ENCODE assay signal across 7 mouse cellular contexts in genomic region chr1:81316403-81316994, GRCm38 (mm10).
DNase-seq lines count a peak whose midpoint lies in the region; ATAC-seq and TF ChIP-seq lines count a peak whose summit lies in the region.

No protein-coding gene starts in this region.

- no peak for TF ChIP-seq POLR2A in spleen, adult 2 months (IDR thresholded peaks at IDR 0.05; ENCODE audit: low read depth, low read length)

- H3K4me1 ChIP-seq in forebrain, embryonic 15.5 days, result peaks cover 5% of the 10 kb centered on the region; the same call in 1 of the 2 replicates
- H3K4me1 ChIP-seq in hindbrain, embryonic 15.5 days (replicated peaks), result peaks cover 7% of the 10 kb centered on the region
- H3K4me1 ChIP-seq in spleen, adult 2 months (ENCODE audit: control insufficient read depth, insufficient read depth, insufficient read length), result no peaks in the 10 kb centered on the region

- H3K9ac ChIP-seq in forebrain, embryonic 15.5 days (replicated peaks), result no peak overlapping the region
- H3K9ac ChIP-seq in hindbrain, embryonic 15.5 days, result no peak overlapping the region

- H3K9me3 ChIP-seq in forebrain, embryonic 15.5 days, result no peaks in the 10 kb centered on the region
- H3K9me3 ChIP-seq in hindbrain, embryonic 15.5 days, result no peaks in the 10 kb centered on the region

- DNase-seq in Muller cell, postnatal 12 days (ENCODE audit: inconsistent ontology term), result peak; percentile 43
- peak; percentile 4 for DNase-seq in c-Kit-positive CD71-positive TER-119-positive erythroid progenitor cells, embryonic 14.5 days (ENCODE audit: low spot score)
- peak; percentile 71 to 74 for DNase-seq in left cerebral cortex, adult 2 months (ENCODE audit: extremely low spot score in 1 of 2, low spot score in 2 of 2)
- DNase-seq in mesoderm, embryonic 11.5 days (ENCODE audit: low read depth, low spot score), result peak; percentile 81
- peak in 1 of 2 experiments; percentile 28 for DNase-seq in spleen, adult 2 months (ENCODE audit: low read depth in 1 of 2, low spot score in 2 of 2)

- H3K36me3 ChIP-seq in forebrain, embryonic 15.5 days, result no peaks in the 10 kb centered on the region
- no peaks in the 10 kb centered on the region for H3K36me3 ChIP-seq in hindbrain, embryonic 15.5 days
- no peaks in the 10 kb centered on the region for H3K36me3 ChIP-seq in spleen, adult 2 months (ENCODE audit: control insufficient read depth, insufficient read depth, low read length)

- H3K4me3 ChIP-seq in forebrain, embryonic 15.5 days, result no peak overlapping the region
- H3K4me3 ChIP-seq in hindbrain, embryonic 15.5 days, result no peak overlapping the region
- no peak overlapping the region for H3K4me3 ChIP-seq in left cerebral cortex, adult 2 months
- H3K4me3 ChIP-seq in spleen, adult 2 months (ENCODE audit: extremely low read depth, insufficient read depth, insufficient read length), result no peak overlapping the region

- 0 out of 2 replicates have a peak overlapping the region, but pooled peaks have one; percentile 6 for H3K27ac ChIP-seq in forebrain, embryonic 15.5 days (replicated peaks)
- peak overlapping the region; percentile 45; the same call in 1 of the 2 replicates for H3K27ac ChIP-seq in hindbrain, embryonic 15.5 days (replicated peaks)
- H3K27ac ChIP-seq in left cerebral cortex, adult 2 months, result peak overlapping the region; percentile 69
- H3K27ac ChIP-seq in spleen, adult 2 months (ENCODE audit: insufficient read depth, low read length), result no peak overlapping the region

- intact Hi-C loops in left cerebral cortex, adult 2 months (cut with DNase I), result loop anchor here (1.0 to 5.0 kb wide), 3 partner anchors 201 to 1326 kb away; no protein-coding TSS in a partner anchor

- TF ChIP-seq CTCF in left cerebral cortex, adult 2 months (IDR thresholded peaks at IDR 0.05), result peak; percentile 96
- TF ChIP-seq CTCF in spleen, adult 2 months (IDR thresholded peaks at IDR 0.05; ENCODE audit: extremely low read depth, insufficient read depth, insufficient read length, insufficient replicate concordance), result peak; percentile 46; the same call in 1 of the 2 replicates

- no peaks in the 10 kb centered on the region for H3K27me3 ChIP-seq in forebrain, embryonic 15.5 days
- no peaks in the 10 kb centered on the region for H3K27me3 ChIP-seq in hindbrain, embryonic 15.5 days
- H3K27me3 ChIP-seq in spleen, adult 2 months (ENCODE audit: control insufficient read depth, insufficient read depth, low read length), result no peaks in the 10 kb centered on the region

- H3K4me2 ChIP-seq in forebrain, embryonic 15.5 days (replicated peaks), result no peak overlapping the region
- no peak overlapping the region for H3K4me2 ChIP-seq in hindbrain, embryonic 15.5 days

- ATAC-seq in forebrain, embryonic 15.5 days (replicated peaks), result peak; percentile 84
- ATAC-seq in hindbrain, embryonic 15.5 days (ENCODE audit: low FRiP score, low read depth), result peak; percentile 68; the same call in 1 of the 2 replicates

- WGBS in forebrain, embryonic 15.5 days, result 50% methylated on average over 9 of the region's 9 CpGs
- WGBS in hindbrain, embryonic 15.5 days, result 53% methylated on average over 9 of the region's 9 CpGs
- WGBS in spleen, adult 2 months, result 60% methylated on average over 9 of the region's 9 CpGs
